Mouse (Mus musculus) liver, adult (tissue): ENCODE results near the gene Aph1a.
"Not testable (repeated sequence)": the region's sequence is repeated elsewhere in the genome, so short reads cannot be mapped to it uniquely, and the experiment has no call there.

Experiments
- GATA4 ChIP-seq: IDR thresholded peaks from 2 replicates; pipeline ENCODE4 v1.6.1; 2014; ENCODE audit warnings: mild to moderate bottlenecking, low read length; ENCODE audit not compliant: insufficient replicate concordance

Aph1a gene

GRCm38 (mm10) chr3:95893606-95894316 is at the start of gene Aph1a:
TSS of gene Aph1a (plus strand) at chr3:95893969.
- TF ChIP-seq GATA4 = not testable (repeated sequence)

GRCm38 (mm10) chr3:95850611-95851010 is 43.2 kb upstream of the Aph1a start:
- TF ChIP-seq GATA4 = no peak

- no peak for TF ChIP-seq GATA4
Measured at GRCm38 (mm10) chr3:95851317-95851716, 42.5 kb upstream of the Aph1a start.

GRCm38 (mm10) chr3:95855502-95856089 is 38.2 kb upstream of the Aph1a start, which contains the start of gene Prpf3:
TSS of gene Prpf3 (minus strand) at chr3:95855885.
- TF ChIP-seq GATA4 = peak; percentile 50; the same call in 1 of the 2 replicates

GRCm38 (mm10) chr3:95856115-95856514 is 37.7 kb upstream of the Aph1a start:
- no peak for TF ChIP-seq GATA4

GRCm38 (mm10) chr3:95860323-95860722 is 33.4 kb upstream of the Aph1a start:
- no peak for TF ChIP-seq GATA4

GRCm38 (mm10) chr3:95861216-95861615 is 32.6 kb upstream of the Aph1a start:
- no peak for TF ChIP-seq GATA4

GRCm38 (mm10) chr3:95861796-95862195 is 32.0 kb upstream of the Aph1a start:
- no peak for TF ChIP-seq GATA4

- TF ChIP-seq GATA4 = no peak
Measured at GRCm38 (mm10) chr3:95863578-95863977, 30.2 kb upstream of the Aph1a start.

GRCm38 (mm10) chr3:95865050-95865449 is 28.7 kb upstream of the Aph1a start:
- no peak for TF ChIP-seq GATA4

- TF ChIP-seq GATA4 = no peak
Measured at GRCm38 (mm10) chr3:95865571-95865970, 28.2 kb upstream of the Aph1a start.

GRCm38 (mm10) chr3:95866071-95866470 is 27.7 kb upstream of the Aph1a start:
- TF ChIP-seq GATA4 = no peak

GRCm38 (mm10) chr3:95867408-95867807 is 26.4 kb upstream of the Aph1a start:
- TF ChIP-seq GATA4 = no peak

GRCm38 (mm10) chr3:95870976-95871375 is 22.8 kb upstream of the Aph1a start:
- no peak for TF ChIP-seq GATA4

GRCm38 (mm10) chr3:95871392-95871867 is 22.3 kb upstream of the Aph1a start, which contains the start of gene Mrps21:
TSS of gene Mrps21 (minus strand) at chr3:95871519.
- no peak for TF ChIP-seq GATA4

- no peak for TF ChIP-seq GATA4
Measured at GRCm38 (mm10) chr3:95872048-95872447, 21.7 kb upstream of the Aph1a start.
